Mouse (Mus musculus) limb, embryonic 13.5 days (tissue): Measurements from ENCODE around the gene Gm2035. TPM values are rescaled to one million over a fixed set of nuclear protein-coding genes. Genes with fewer than 3 reads are reported as not detected.
"Not testable (repeated sequence)": the region's sequence is repeated elsewhere in the genome, so short reads cannot be mapped to it uniquely, and the experiment has no call there.

Experiments used
- ATAC-seq: fragments of 200-750 bp; cut with Nextera tagmentation; 2 replicates; pipeline ENCODE4 v1.8.0; 2017; ENCODE audit warnings: low read depth, moderate number of reproducible peaks, moderate TSS enrichment; ENCODE audit not compliant: low FRiP score
- H3K27ac ChIP-seq: fragments of 300-500 bp; sonication (generic); 2 replicates; pipeline ENCODE4 v1.5.1; 2015; ENCODE audit warnings: inconsistent platforms, mild to moderate bottlenecking, moderate library complexity
- H3K27me3 ChIP-seq: fragments of 300-500 bp; sonication (generic); 2 replicates; pipeline ENCODE4 v1.6.1; 2015; ENCODE audit warnings: mild to moderate bottlenecking, inconsistent platforms
- H3K36me3 ChIP-seq: fragments of 300-500 bp; sonication (generic); 2 replicates; pipeline ENCODE4 v1.6.1; 2015; ENCODE audit warnings: inconsistent platforms, mild to moderate bottlenecking, moderate library complexity
- H3K4me1 ChIP-seq: fragments of 300-500 bp; sonication (generic); 2 replicates; pipeline ENCODE4 v1.6.1; 2015; ENCODE audit warnings: inconsistent platforms
- H3K4me2 ChIP-seq: fragments of 300-500 bp; sonication (generic); replicated peaks from 2 replicates; pipeline ENCODE4 v1.6.1; 2015; ENCODE audit warnings: inconsistent platforms, mild to moderate bottlenecking, moderate library complexity
- H3K4me3 ChIP-seq: fragments of 300-500 bp; sonication (generic); 2 replicates; pipeline ENCODE4 v1.5.1; 2015; ENCODE audit warnings: moderate library complexity, mild to moderate bottlenecking, inconsistent platforms
- H3K9ac ChIP-seq: fragments of 300-500 bp; sonication (generic); 2 replicates; pipeline ENCODE4 v1.6.1; 2015; ENCODE audit warnings: mild to moderate bottlenecking, inconsistent platforms
- H3K9me3 ChIP-seq: fragments of 300-500 bp; sonication (generic); 2 replicates; pipeline ENCODE4 v1.6.1; 2016; ENCODE audit warnings: inconsistent platforms
- WGBS: fragments of 180-500 bp; shearing (Covaris S2); methylation state at CpG from one replicate; pipeline ENCODE4 v1.1.7; 2015; 5-methylcytosine and 5-hydroxymethylcytosine counted together
- polyA plus RNA-seq: library from polyadenylated mRNA; unstranded; fragments of >200 nt; fragmentation: Nextera tagmentation; extraction: Ambion mirVana; gene quantifications from 2 replicates; pipeline ENCODE4 v1.2.1, GENCODE M21; 2015

Gm2035 gene
- polyA plus RNA-seq = not detected in 2 replicates

GRCm38 (mm10) chr12:87919721-87920120 is at the start of gene Gm2035:
Gene Gm2035, minus strand, starts transcription at chr12:87919857.
- not testable (repeated sequence) for H3K9me3 ChIP-seq, H3K4me2 ChIP-seq, H3K9ac ChIP-seq, H3K27ac ChIP-seq, H3K4me3 ChIP-seq, H3K36me3 ChIP-seq, H3K27me3 ChIP-seq, ATAC-seq, H3K4me1 ChIP-seq
- 78% methylated on average over 2 of the region's 2 CpGs for WGBS

- H3K4me1 ChIP-seq, H3K4me2 ChIP-seq, H3K9me3 ChIP-seq, H3K9ac ChIP-seq, H3K27ac ChIP-seq, H3K36me3 ChIP-seq, ATAC-seq, H3K4me3 ChIP-seq, H3K27me3 ChIP-seq: not testable (repeated sequence)
- WGBS = 81% methylated on average over 2 of the region's 2 CpGs
Observed at GRCm38 (mm10) chr12:87953780-87954179, 34.1 kb upstream of the Gm2035 start, which contains the start of gene Gm2042. Gene Gm2042, plus strand, starts transcription at chr12:87954080.

- 89% methylated on average over 1 of the region's 1 CpGs for WGBS
- not testable (repeated sequence) for ATAC-seq, H3K9me3 ChIP-seq, H3K4me3 ChIP-seq, H3K27ac ChIP-seq, H3K4me1 ChIP-seq, H3K4me2 ChIP-seq, H3K9ac ChIP-seq, H3K36me3 ChIP-seq, H3K27me3 ChIP-seq
Observed at GRCm38 (mm10) chr12:87895070-87895469, 24.6 kb downstream of the Gm2035 start, which contains the start of gene Gm2022. Gene Gm2022, plus strand, starts transcription at chr12:87895370.

- ATAC-seq, H3K9me3 ChIP-seq, H3K4me3 ChIP-seq, H3K4me1 ChIP-seq, H3K27ac ChIP-seq, H3K9ac ChIP-seq, H3K4me2 ChIP-seq, H3K27me3 ChIP-seq, H3K36me3 ChIP-seq: not testable (repeated sequence)
- WGBS = 83% methylated on average over 5 of the region's 5 CpGs
Observed at GRCm38 (mm10) chr12:87873772-87874171, 45.9 kb downstream of the Gm2035 start, which contains the start of gene Gm2016. Gene Gm2016, plus strand, starts transcription at chr12:87874072.

Other genes with a start within 250 kb of the Gm2035 start
- gene Gm21319, start 144.1 kb downstream of the Gm2035 start, polyA plus RNA-seq = not detected in 2 replicates
- not detected in 2 replicates for gene Gm21936, start 124.3 kb downstream of the Gm2035 start, polyA plus RNA-seq
- gene BB287469, start 103.3 kb downstream of the Gm2035 start, polyA plus RNA-seq = not detected in 2 replicates
- not detected in 2 replicates for gene Gm2001, start 77.5 kb downstream of the Gm2035 start, polyA plus RNA-seq
- gene Gm2016, start 45.8 kb downstream of the Gm2035 start, polyA plus RNA-seq = not detected in 2 replicates
- not detected in 2 replicates for gene Gm2022, start 24.5 kb downstream of the Gm2035 start, polyA plus RNA-seq
- not detected in 2 replicates for gene Gm2042, start 34.2 kb upstream of the Gm2035 start, polyA plus RNA-seq
- not detected in 2 replicates for gene Gm2075, start 92.0 kb upstream of the Gm2035 start, polyA plus RNA-seq
- gene Gm6803, start 98.9 kb upstream of the Gm2035 start, polyA plus RNA-seq = not detected in 2 replicates
- not detected in 2 replicates for gene Gm2056, start 107.1 kb upstream of the Gm2035 start, polyA plus RNA-seq
- not detected in 2 replicates for gene Gm16368, start 163.8 kb upstream of the Gm2035 start, polyA plus RNA-seq